Mouse (Mus musculus): ENCODE data around the gene Kdm5b.

Gene Kdm5b

DNA sequence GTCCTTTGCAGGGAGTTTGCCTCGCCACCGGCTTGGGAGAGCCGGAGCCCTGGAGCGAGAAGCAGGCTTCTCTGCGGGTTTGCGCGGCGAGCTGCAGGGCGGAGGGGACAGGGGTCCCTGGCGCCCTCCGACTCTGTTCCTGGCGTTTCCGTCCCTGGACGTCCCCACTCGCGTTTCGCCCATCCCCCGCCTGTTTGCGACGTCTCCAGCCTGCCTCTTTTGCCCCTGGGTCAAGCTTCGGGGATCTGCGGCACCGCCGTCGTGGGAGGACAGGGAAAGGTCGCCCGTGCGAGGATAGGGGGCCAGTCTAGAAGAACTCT, 87.0 kb downstream of the Kdm5b start:
- DNase-seq (ENCODE audit: low spot score): no peak

GRCm38 (mm10) chr1:134647591-134647990, 87.6 kb downstream of the Kdm5b start:
- no peak for DNase-seq (ENCODE audit: low spot score)

- DNase-seq (ENCODE audit: low spot score): no peak
These were observed 90.8 kb downstream of the Kdm5b start for GRCm38 (mm10) chr1:134650816-134651215.

DNA sequence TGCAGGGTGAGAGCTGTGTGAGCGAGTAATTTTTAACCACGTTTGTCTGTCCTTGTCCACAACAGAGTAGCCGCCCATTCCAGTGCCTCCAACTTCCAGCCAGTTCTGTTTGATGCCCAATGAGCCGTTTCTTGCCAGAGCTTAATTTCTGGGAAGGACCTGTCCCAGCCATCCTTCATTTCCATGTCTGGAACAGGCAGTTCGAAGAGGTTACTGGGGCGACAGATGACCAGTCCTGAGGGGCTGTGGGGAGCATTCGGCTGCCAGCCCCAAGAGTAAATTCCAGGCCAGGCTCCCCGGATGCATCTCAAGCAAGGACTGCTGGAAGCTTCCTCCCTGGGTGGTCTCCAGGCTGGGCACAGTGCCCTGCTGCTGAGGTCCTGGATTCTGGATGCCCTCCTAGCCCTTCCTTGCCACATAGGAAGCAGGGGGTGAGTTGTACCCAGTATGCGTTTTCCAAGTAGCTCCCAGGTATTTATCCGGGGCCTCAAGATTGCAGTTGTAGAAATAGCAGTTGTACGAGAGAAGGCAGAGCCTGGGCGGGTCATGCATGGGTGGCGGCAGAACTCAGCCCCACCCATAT, 91.4 kb downstream of the Kdm5b start:
- DNase-seq (ENCODE audit: low spot score): no peak

GRCm38 (mm10) chr1:134651851-134652398, 92.0 kb downstream of the Kdm5b start:
- DNase-seq (ENCODE audit: low spot score): no peak

- no peak for DNase-seq (ENCODE audit: low spot score)
These were observed 93.8 kb downstream of the Kdm5b start for GRCm38 (mm10) chr1:134653603-134654257.

DNA sequence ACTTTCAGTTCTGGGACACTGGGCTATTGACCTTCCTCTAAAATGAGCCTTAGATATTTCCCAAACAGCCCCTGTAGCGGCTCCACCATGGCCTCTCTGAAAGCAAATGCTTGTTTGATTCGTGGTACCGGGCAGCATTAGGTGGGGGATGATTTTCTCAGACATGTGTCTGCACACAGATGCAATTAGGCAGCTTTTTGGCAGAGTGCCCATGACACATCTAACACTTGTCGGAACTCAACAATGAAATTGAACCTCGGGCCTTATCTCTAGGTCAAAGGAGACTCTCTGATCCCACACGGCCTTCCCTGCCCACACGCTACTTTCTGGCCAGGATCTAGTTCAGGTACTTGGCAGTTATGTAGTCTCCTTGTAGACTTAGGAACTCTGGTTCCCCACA, 98.9 kb downstream of the Kdm5b start:
- DNase-seq (ENCODE audit: low spot score): no peak

DNA sequence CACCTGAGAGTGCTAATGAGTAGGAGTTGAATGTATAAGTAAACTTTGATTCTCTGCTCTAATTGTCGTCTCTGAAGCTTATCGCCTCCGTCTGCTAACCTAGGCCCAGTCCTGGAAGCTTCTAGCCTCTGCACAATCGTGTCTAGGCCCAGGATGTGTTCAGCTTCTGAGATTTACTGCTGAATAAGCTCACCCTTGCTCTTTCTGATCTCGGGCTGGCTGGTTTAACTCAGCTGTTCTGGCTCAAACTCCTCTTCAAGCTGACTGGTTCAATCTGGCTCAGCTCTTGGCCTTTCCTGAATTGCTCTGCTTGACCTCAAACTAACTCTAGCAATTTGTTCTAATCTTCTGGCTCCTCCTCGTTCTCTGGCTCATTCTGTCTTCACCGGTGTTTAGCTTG, 100.2 kb downstream of the Kdm5b start:
- no peak for DNase-seq (ENCODE audit: low spot score)

GRCm38 (mm10) chr1:134671234-134672070, 111.5 kb downstream of the Kdm5b start:
- no peak for DNase-seq (ENCODE audit: low spot score)

- DNase-seq (ENCODE audit: low spot score): no peak
These were observed 114.3 kb downstream of the Kdm5b start for GRCm38 (mm10) chr1:134674312-134674711.

GRCm38 (mm10) chr1:134679445-134679844, 119.5 kb downstream of the Kdm5b start:
- no peak for DNase-seq (ENCODE audit: low spot score)

GRCm38 (mm10) chr1:134680617-134681016, 120.6 kb downstream of the Kdm5b start:
- DNase-seq (ENCODE audit: low spot score): no peak

DNA sequence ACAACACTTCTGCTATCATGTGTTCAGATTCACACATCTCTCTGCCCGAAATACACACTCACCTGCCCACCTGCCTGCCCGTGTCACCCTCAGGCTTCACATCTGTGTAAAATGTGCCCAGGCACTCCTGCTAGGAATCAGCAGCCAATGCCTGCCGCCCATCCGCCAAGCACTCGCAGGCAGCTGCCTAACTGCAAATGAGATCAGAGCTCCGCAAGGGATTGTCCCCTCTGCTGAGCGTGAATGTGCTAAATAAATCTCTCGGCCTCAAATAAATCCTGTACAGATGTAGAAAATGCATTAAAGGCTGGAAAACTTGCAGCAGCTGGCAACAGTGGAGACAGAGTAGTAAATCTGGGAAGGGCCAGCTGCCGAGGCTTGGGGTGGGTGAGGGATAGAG, 122.5 kb downstream of the Kdm5b start:
- DNase-seq (ENCODE audit: low spot score): no peak

All from yolk sac, embryonic 10.5 days (tissue).